Mouse (Mus musculus) thymus, postnatal 14 days (tissue): Measurements from ENCODE around the gene Pomgnt2.
A peak's percentile ranks its signal among the peaks of the same experiment; 100 is the strongest.
"Not testable (repeated sequence)": the region's sequence is repeated elsewhere in the genome, so short reads cannot be mapped to it uniquely, and the experiment has no call there.

ENCODE experiments used
- DNase-seq: peaks from one replicate; pipeline ENCODE4 v3.0.0; 2021

The Pomgnt2 gene

DNA sequence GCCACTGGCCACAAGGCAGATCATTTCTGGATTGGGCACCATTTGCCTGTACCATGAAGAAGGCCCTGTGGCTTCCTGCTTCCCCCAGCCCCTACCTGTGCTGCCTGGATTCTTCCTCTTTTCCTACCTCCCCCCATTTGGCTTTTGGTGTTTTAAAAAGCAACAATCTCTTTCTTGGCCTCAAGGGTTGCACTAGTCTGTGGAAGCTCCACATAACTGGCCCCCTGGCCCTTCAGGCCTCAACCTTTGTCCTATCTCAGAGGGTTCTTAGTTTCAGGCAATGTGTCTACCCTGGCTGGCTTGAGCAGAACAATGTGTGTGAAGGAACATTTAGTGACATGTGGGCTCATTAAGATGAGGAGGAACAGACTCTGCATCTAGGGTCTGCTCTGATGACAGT, at the start of gene Pomgnt2:
TSS of gene Pomgnt2 (minus strand) at position 101 of the 400 bp plus-strand sequence.
- no peak for DNase-seq

DNA sequence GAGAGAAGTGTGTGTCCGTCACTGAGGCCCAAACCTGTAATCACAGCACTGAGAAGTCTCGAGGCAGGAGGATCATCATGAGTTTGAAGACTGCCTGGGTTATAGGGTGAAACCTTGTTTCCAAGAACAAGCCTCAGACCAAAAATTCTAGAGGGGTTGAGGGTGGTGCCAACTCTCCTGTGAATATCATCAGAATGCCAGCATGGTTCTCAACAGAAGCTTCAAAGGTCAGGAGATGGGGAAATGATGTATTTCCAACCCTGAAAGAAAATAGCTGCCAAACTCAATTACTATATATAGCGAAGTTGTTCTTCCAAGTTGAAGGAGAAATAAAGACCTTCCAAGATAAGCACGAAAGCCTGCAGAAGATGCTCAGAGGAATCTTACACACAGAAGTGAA, 42.9 kb upstream of the Pomgnt2 start:
- no peak for DNase-seq

DNA sequence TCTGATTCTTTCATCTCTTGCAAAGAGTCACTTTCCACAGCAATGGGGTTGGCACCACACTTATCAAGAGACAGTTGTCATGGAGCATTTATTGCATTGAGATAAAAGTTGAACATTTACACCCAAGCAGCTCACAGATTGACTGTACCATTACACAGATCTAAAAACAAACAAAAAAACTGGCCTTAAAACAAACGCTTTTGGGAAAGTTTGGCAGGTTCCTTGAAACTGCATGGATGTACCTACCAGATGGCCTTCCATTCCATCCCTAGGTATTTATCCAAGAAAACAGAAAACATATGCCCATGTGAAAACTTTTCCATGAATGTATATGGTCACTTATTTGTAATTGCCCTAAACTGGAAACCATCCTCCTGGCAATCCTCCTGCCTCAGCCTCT, 41.7 kb upstream of the Pomgnt2 start:
- DNase-seq: no peak

DNA sequence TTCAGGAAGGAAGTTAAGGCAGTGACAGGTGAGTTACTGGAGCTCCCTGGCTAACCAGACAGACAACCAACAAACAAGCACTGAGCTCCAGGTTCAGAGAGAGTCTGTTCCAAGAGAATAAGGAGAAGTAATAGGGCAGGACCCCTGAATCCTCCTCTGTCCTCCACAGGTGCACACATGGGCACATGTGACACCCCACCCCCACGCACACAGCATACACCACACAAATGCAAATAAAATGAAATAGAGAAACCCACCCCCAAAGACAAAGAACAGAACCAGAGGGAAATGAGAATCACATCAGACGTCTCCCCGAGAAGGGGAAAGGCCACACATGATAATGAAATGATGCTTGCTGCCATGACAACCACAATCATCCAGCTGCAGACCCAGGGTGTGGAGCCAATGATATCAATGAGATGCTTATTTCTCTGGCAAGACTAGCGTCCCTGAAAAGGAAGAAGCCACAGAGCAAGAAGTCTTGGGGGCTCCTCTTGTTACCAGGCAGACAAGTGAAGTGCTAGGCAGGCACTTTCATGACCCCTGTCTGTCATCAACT, 39.7 kb upstream of the Pomgnt2 start:
- DNase-seq: no peak

DNA sequence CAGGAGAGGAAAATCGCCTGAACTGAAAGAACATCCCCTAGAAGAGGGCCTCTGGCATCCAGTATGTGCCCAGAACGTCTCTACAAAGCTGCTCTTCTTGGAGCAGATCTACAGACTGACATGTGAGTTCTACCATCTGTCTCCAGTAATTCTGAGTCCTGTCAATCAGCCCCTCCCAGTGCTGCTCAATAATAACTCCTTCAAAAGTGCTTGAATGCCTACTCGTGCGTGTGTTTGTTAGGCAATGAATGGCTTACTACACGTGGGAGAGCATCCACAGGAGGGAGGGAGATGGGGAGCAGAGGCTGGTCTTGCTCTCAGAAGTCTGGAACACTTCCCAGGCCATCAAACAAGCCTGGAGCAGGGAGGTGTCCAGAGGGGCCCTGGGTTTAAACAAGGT, 38.9 kb upstream of the Pomgnt2 start:
- no peak for DNase-seq

DNA sequence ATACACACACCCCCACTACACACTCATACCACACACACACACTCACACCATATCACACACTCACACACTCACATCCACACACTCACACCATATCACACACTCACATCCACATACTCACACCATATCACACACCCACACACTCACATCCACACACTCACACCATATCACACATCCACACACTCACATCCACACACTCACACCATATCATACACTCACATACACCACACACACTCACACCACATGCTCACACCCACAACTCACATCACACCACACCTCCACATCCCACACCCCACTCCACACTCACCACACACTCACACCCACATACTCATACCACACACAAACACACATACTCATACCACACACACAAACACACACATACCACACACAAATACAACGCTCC, 38.0 kb upstream of the Pomgnt2 start:
- no peak for DNase-seq

DNA sequence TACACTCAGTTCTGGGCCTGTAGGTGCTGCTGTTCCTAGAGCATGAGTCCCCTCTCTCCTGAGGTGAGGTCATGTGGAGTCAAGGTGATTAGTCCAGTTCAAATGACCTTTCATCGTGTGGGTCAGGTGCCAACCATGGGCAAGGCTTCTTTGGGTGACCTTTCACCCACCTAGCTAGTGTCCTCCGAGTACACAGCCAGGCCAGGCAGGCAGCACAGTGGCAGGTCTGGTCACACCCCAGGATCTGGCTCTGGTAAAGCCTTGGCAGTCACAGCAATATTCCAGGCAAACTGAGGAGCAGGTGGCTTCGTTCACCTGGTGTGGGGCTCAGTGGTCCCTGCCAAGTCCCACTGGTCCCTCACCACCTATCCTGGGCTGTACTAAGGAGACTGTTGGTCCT, 35.2 kb upstream of the Pomgnt2 start:
- no peak for DNase-seq

DNA sequence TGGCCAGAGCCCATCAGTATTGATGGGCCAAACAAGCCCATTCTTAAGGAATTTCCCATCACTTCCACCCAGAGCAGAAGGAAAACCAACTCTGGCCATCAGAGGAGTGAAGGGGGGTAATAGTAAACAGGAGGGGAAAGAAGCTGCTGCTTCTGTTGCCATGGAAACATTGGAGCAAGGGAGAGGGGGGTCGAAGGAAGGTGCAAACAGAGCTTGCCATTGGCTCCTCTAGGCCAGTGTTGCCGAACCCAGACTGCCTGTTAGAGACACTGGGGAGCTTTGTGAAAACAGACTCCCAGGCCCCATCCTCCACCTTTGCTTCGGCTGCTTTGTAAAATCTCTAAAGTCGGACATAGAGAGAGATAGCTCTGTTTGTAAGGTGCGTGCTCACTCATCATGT, 33.8 kb upstream of the Pomgnt2 start:
- no peak for DNase-seq

DNA sequence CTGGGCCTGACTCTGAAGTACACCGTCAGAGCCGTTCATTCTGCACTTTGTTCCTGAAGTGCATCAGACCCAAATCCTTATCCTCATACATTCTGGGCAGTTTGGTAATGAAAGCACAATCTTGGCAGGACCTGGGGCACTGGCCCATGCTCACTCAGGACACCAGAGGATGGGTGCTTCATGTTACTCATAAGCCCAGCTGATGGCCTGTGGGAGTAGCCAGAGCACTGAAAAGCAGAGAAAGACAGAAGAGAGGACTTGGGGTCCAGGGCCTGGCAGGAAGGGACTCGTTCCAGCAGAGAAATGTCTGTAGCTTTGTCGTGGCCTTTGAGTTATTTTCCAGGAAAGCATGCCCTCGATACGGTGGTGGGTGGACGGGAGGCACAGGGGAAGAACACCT, 32.9 kb upstream of the Pomgnt2 start:
- DNase-seq: no peak

DNA sequence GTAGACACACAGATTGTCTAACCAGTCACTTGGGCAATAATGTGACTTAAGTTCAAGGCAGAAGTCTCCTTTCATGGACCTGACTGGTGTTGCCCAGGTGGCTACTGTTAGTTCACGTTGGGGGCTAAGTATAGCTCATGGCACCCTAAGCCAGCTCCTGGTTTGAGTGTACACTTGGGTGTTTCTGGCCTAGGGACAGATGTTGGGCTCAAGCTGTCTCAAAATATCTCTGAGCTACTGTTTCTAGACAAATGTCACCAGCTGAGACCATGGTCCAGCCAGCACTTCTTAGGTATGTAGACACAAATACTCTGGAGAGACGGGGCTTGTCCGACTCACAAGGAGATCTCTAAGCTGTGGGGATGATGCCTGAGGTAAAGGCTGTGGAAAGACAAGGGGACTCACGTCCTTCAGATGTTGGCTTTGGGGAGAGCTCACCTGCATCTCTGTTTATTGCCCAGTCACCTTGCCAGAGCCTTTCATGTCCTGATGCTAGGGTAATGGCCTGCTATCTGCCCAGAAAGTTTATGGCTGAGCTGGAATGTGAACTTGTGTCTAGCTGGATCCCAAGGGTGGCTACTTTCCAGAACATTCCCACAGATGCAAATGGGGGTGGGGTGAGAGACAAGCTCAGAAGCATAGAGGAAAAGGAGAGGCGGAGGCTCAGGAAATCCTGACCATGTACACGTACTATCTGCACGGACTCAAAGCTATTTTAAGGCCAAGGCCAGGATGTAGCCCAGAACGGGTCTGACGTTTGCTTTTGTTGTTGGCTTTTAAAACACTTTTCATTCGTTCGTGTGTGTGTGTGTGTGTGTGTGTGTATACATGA, 31.2 kb upstream of the Pomgnt2 start:
- no peak for DNase-seq

DNA sequence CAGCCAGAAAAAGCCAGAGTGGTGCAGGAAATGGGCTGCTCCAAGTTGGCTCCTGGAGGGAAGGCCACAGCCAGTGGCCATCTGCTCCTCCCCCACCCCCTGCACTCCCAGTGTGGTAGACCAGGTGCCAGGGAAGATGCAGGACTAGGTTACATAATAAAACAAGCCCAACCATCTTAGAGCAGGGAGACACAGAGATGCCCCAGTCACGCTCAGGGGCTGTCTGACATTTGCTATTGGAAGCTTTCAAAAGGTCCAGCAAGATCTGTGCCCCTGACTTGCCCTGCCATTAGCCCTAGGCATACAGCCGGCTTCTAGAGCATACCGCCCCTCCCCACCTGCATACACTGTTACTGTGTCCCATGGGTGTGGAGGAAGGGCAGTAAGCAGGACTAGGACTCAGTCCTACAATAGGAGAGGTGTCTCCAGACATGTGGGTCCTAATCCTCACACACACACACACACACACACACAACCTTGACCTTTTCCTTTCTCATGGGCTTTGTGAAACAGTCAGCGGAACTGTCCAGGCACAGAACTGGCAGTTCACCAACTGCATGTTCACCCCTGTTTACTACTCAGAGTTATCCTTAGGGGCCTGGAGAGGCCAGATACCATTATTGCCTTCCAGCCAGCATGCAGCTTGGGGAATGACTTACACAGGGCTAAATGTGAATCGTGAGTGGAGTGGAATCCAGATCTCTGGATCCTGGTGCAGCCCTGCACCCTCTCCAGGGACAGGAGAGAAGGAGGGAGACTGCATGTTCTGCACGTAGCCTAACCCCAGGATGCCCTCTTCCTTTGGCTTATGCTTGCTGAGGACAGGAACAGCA, 30.4 kb upstream of the Pomgnt2 start:
- DNase-seq: no peak

DNA sequence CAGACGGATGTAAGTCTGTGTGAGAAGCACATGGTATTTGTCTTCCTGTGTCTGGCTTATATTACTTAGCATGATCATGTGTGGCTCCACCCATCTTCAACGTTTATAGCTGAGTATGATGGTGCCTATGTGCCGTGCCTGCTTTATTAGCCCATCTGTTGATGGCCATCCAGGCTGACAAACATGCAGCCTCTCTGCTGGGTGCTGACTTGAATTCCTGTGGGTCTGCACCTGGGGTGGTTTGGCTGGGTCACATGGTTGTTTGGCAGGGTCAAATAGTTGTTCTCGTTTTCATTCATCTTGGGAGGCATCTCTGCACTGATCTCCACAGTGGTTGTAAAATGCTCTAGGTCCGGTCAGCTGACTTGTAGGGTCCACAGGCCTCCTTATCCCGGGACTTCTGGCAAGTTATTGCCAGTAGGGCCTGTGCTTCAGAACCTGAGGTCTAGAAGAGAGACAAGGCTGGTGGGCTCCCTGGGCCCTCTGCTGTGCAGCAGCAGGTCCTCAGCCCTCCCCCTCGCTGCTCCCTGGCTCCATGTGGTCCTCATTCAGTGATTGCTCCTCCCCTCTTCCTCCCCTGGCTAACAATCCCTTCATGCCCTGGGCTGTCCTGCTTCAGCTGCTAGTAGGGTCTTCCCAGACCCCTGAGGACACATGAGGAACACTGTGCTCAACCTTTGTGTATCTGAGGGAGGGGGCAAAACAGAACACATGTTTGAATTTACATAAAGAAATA, 29.1 kb upstream of the Pomgnt2 start:
- no peak for DNase-seq

DNA sequence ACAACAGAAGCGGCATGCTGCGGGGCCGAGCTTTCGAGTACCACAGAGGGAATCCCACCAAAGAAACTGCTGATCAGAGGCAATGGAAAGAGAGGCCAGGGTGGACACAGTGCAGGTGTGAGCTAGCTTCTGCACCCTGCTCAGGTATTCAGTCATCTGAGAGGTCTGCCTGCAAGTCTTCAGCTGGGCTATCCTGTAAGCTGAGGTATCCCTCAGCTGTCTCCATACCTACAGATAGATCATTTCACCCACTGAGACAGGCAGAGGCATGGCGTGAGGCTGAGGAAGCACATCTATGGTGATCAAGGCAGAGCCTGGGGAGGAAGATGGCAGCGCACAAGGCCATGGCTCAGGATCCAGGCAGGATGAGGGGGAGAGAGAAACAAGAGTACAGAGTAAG, 27.5 kb upstream of the Pomgnt2 start:
- no peak for DNase-seq

DNA sequence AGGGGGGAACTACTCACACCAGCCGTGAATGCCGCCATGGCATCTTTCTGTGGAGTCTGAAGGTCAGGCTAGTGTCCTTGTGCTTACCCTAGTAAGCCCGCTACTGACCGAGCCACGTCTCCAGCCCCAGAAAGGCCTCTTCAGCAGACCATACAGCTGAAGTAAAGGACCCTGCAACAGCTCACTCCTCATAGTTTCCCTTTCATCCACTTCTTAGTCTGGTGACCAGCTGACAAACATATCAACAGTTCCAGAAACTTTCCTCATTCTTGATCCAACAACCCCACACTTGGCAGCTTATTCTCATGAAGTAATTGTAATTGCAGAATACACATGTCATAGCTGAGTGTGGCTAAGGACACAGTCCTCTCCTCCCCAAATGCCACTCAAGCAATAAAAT, 27.0 kb upstream of the Pomgnt2 start:
- DNase-seq: no peak

DNA sequence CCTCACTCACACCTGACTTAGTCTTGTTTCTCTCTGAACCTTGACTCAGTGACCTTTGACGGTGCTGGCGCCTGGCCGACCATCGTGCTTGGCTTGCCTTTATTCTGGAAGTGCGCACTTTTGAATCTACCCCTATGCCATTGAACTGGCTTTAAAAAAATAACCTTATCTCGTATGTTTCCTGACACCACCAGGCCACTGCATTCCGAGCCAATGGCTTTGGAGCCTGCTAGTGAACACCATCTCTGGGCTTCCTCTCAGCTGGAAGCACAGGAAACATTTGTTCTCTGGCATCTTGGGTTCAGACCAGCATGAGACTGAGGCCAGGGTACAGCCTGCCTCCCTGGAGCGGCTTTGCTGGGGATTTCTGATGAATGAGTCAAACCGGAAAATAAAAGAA, 25.9 kb upstream of the Pomgnt2 start:
- no peak for DNase-seq

DNA sequence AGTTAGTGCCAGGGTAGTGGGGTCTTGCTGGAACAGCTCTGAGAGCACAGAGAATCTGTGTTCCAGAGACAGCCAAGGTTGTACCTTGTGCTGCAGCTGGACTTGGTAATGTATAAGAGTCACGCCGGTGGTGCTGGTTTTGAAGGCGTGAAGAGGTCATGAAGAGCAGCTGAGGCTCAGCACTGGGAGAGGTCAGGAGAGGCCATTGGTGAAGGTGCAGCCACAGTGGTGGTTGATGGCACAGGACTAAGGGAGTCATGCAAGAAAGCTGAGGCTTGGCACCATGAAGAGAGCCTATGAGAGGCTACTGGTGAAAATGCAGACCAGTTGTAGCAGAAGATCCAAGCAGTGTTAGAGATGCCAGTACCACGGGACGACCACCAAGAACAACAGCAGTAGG, 24.7 kb upstream of the Pomgnt2 start:
- DNase-seq: no peak

DNA sequence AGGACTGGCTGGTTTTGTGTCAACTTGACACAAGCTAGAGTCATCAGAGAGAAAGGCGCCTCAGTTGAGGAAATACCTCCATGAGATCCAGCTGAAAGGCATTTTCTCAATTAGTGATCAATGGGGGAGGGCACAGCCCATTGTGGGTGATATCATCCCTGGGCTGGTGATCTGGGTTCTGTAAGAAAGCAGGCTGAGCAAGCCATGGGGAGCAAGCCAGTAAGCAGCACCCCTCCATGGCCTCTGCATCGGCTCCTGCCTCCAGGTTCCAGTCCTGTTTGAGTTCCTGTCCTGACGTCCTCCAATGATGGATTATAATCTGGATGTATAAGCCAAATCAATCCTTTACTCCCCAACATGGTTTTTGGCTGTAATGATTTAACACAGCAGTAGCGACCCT, 24.3 kb upstream of the Pomgnt2 start:
- DNase-seq: not testable (repeated sequence)

DNA sequence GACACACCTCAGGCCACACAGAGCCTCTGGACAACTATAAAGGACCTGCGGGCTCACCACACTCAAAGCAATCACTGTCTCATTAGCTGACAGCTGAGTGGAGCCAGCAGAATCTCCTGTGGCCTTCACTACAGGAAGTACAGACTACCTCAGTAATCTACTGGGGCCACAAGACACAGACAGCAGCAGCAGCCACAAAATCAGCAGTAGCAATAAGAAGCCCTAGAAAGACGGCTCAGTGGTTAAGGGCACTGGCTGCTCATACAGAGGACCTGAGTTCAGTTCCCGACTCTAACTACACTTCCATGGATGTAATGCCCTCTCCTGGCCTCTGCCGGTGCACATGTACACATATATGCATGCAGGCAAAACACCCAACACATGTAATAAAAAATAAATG, 23.4 kb upstream of the Pomgnt2 start:
- DNase-seq: no peak

DNA sequence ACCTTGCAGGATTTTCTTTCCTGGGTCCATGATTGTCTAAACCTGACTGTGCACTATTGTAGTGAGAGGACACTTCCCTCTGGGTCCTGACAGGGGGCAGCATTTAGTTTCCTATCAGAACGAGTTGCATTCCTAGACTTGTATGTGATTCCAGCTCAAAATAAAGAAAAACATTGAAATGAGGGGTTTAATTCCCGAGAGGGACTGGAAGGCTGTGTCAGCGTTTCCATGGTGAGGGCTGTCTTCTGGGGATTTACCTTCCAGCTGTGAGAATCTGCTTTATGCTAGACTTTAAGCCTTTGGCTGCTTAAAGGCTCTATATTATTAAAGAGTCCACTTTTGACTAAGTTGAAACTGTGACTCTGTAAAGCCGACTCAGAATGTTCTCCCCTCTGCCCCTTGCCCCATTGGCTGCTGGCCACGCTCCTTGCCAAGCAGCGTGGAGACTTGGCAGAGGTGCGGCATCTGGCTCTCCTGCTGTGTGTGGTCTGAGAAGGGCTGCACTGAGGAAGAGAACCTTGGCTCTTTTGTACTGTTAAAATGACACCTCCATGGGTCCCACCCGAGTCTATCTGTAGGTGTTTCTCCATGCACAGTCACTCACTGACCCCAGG, 22.0 kb upstream of the Pomgnt2 start:
- DNase-seq: peak; percentile 37

DNA sequence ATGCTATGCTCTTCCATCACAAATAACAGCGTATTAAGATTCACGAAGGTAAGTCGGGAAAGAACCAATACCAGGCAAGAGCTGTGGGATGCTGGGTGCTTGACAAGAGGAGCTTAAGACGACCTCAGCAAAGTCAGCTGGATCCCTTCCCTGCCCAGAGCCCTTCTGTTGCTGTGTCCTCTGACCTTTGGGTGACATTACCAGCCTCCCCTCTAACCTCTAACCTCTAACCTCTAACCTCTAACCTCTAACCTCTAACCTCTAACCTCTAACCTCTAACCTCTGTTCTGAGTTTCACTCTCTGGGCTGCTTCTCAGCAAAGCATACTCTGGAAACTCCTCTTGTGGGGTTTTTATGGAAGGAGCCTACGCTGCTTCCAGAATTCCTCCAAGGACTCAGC, 21.2 kb upstream of the Pomgnt2 start:
- no peak for DNase-seq

DNA sequence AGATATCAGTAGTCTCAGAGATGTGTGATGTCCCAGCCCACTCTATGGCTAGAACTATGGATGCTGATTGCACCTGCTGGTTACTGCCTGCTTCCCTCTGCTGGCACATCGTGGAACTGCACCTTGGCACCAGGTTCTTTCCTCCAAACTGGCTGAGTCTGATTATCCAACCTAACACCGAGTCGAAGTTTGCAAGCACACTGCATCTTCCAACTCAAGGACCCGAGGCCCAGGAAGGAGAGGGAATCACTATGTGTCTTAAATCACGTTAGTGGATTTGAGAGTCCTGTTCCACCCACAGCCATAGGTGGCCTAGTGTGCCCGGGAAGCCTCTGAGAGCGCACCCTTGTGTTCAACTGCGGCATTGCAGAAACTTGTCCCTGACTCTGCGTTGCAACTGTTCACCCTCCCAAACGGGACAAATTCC, 17.3 kb upstream of the Pomgnt2 start:
- DNase-seq: peak; percentile 87

DNA sequence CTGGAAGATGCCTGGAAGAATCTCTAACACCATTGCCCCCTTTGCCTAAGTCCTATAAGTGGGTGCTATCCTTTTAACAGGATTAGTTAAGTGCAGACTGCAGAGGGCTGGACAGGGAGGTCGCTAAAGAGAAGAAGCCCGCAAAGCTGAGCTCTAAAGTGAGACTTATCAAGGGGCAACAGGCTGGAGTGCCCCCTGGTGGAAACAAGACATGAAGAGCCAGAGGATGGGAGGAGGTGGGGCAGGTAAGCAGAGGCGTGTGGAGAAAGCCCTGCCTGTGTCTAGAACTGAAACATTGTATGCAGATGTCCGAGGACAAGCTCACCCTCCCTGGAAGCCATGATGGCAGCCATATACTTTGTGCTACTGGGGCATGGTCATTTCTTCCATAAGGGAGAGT, 16.7 kb upstream of the Pomgnt2 start:
- peak; percentile 32 for DNase-seq

DNA sequence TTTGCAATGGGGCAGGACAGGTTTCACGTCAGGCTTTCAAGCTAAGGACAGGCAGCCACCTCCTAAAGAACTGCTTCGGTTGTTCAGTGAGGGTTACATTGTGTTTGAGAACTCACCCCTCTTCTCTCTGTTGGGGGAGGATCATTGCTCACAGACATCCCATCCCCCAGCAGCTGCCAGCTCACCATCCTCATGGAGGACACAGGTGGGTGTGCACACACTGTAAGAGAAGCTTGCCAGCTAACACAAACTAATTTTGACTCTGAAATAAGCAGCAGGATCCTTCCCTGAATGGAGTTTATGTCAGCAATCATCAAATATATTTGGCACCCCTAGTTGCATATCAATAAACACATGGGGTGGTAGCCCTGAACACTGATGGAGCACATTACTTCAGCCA, 15.9 kb upstream of the Pomgnt2 start:
- no peak for DNase-seq
